Mouse (Mus musculus) induced T-regulatory cell, adult 2 months (primary cell): Measurements from ENCODE around the gene Pde7b.
A peak's percentile ranks its signal among the peaks of the same experiment; 100 is the strongest.

ENCODE experiments used
- DNase-seq: peaks from one replicate; pipeline ENCODE4 v3.0.0-alpha.2; 2012; ENCODE audit warnings: low read depth

Pde7b gene

DNA sequence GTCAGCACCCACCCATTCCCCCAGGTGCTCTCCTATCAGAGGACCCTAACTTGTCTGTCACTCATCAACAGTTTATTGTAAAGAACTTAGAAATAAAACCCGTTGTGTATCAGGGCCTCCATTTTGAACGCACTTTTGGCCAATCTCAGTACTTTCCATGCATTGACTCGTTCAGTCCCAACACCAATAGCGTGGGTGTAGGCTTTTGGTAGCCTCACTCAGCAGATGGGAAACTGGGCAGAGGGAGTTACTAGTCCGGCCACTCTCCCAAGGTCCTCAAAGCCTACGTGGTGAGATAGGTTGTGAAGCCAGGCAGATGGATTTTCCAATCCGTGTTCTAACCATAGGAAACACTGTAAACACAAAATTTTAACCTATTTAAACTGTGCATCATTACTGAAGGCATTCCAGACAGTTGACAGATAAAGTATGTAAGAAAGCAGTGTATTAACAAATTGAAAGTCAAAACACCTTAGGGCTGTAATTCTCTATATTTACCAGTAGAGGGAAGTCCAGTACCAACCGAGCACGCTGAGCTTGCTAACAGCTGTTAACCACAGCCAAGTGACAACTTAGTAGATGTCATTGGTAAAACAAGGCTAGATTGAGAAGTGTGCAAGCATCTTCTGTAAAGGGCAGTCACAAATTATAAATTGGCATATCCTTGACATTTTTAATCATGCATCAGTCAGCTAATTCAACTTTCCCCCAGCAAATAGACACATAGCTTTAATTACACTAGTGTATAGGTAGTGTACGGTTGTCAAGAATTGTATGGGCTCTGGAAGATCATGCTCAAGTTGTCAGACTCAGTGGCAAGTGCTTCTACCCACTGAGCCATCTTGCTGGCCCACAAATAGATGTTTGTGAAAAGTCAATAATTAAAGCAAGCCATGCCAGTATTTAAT is 363.1 kb downstream of the Pde7b start:
- peak; percentile 66 for DNase-seq

DNA sequence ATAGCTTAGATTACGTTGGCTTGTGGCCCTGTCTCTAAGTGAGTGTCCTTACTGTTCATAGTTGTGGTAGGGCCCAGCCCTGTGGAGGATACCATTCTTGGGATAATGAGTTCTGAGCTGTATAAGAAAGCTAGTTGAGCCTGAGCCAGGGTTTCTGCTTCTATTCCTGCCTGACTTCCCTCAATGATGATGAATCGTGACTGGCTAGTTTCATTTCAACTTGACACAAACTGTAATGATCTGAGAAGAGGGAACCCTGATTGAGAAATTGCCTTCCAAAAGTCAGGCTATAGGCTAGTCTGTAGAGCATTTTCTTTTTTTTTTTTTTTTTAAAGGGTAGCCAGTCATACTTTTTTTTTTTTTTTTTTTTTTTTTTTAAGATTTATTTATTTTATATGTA is 376.0 kb downstream of the Pde7b start:
- peak; percentile 16 for DNase-seq
